8 mouse cellular contexts compared by ENCODE assay signal in genomic region chr11:69087597-69087996, GRCm38 (mm10). TPM values are rescaled to one million over a fixed set of nuclear protein-coding genes. Genes with fewer than 3 reads are reported as not detected.
A peak's percentile ranks its signal among the peaks of the same experiment; 100 is the strongest.
DNase-seq lines count a peak whose midpoint lies in the region; ATAC-seq and TF ChIP-seq lines count a peak whose summit lies in the region.

No protein-coding gene starts in this region.

- no peak overlapping the region for H3K4me3 ChIP-seq in kidney, postnatal 0 days (replicated peaks; ENCODE audit: low read depth, low read length)
- no peak overlapping the region for H3K4me3 ChIP-seq in embryonic facial prominence, embryonic 12.5 days
- H3K4me3 ChIP-seq in intestine, embryonic 14.5 days (ENCODE audit: low read depth, low read length): no peak overlapping the region
- peak overlapping the region; percentile 98 for H3K4me3 ChIP-seq in neural tube, embryonic 13.5 days

- WGBS in kidney, postnatal 0 days: 56% methylated on average over 2 of the region's 2 CpGs
- 62% methylated on average over 2 of the region's 2 CpGs for WGBS in embryonic facial prominence, embryonic 12.5 days
- 35% methylated on average over 2 of the region's 2 CpGs for whole genome bisulfite sequencing in intestine, embryonic 14.5 days
- WGBS in neural tube, embryonic 13.5 days: 63% methylated on average over 2 of the region's 2 CpGs

- peaks cover 12% of the 10 kb centered on the region for H3K4me1 ChIP-seq in kidney, postnatal 0 days (replicated peaks; ENCODE audit: insufficient read depth, low read length)
- H3K4me1 ChIP-seq in embryonic facial prominence, embryonic 12.5 days: peaks cover 23% of the 10 kb centered on the region
- H3K4me1 ChIP-seq in intestine, embryonic 14.5 days (replicated peaks; ENCODE audit: control insufficient read depth, insufficient read depth, low read length): peaks cover 35% of the 10 kb centered on the region
- H3K4me1 ChIP-seq in neural tube, embryonic 13.5 days (replicated peaks): peaks cover 44% of the 10 kb centered on the region

- ATAC-seq in kidney, postnatal 0 days (replicated peaks; ENCODE audit: low FRiP score, low read depth): no peak
- ATAC-seq in embryonic facial prominence, embryonic 12.5 days (ENCODE audit: insufficient number of reproducible peaks, insufficient read depth, low FRiP score, low TSS enrichment): no peak
- ATAC-seq in intestine, embryonic 14.5 days (replicated peaks; ENCODE audit: low FRiP score, low TSS enrichment, low read depth): no peak
- ATAC-seq in neural tube, embryonic 13.5 days (ENCODE audit: low read depth): no peak
- ATAC-seq in erythroid progenitor cell, adult 5-6 weeks (replicated peaks; ENCODE audit: low FRiP score, poor library complexity, severe bottlenecking): no peak

- no peaks in the 10 kb centered on the region for H3K9me3 ChIP-seq in kidney, postnatal 0 days (replicated peaks; ENCODE audit: low read length)
- no peaks in the 10 kb centered on the region for H3K9me3 ChIP-seq in embryonic facial prominence, embryonic 12.5 days
- H3K9me3 ChIP-seq in intestine, embryonic 14.5 days (ENCODE audit: control insufficient read depth, low read length): no peaks in the 10 kb centered on the region
- no peaks in the 10 kb centered on the region for H3K9me3 ChIP-seq in neural tube, embryonic 13.5 days

- no peaks in the 10 kb centered on the region for H3K27me3 ChIP-seq in kidney, postnatal 0 days (ENCODE audit: insufficient read depth, low read length)
- no peaks in the 10 kb centered on the region for H3K27me3 ChIP-seq in embryonic facial prominence, embryonic 12.5 days
- no peaks in the 10 kb centered on the region for H3K27me3 ChIP-seq in intestine, embryonic 14.5 days (replicated peaks; ENCODE audit: control insufficient read depth, insufficient read depth, low read length)
- no peaks in the 10 kb centered on the region for H3K27me3 ChIP-seq in neural tube, embryonic 13.5 days

- no peak for DNase-seq in kidney, postnatal 0 days (ENCODE audit: low spot score)
- DNase-seq in kidney, postnatal 14 days: no peak
- DNase-seq in intestine, embryonic 14.5 days (ENCODE audit: low spot score): no peak
- DNase-seq in retina, postnatal 1 day: no peak
- DNase-seq in embryo, embryonic 10.5 days (ENCODE audit: low spot score): no peak

- peak overlapping the region; percentile 98 for H3K27ac ChIP-seq in kidney, postnatal 0 days
- H3K27ac ChIP-seq in embryonic facial prominence, embryonic 12.5 days: peak overlapping the region; percentile 55; the same call in 1 of the 2 replicates
- peak overlapping the region; percentile 67 for H3K27ac ChIP-seq in intestine, embryonic 14.5 days (ENCODE audit: low read depth)
- H3K27ac ChIP-seq in neural tube, embryonic 13.5 days (replicated peaks): peak overlapping the region; percentile 97

- H3K4me2 ChIP-seq in kidney, postnatal 0 days (ENCODE audit: low read length): peak overlapping the region; percentile 95; the same call in 1 of the 2 replicates
- H3K4me2 ChIP-seq in embryonic facial prominence, embryonic 12.5 days (replicated peaks): peak overlapping the region; percentile 87
- H3K4me2 ChIP-seq in intestine, embryonic 14.5 days (ENCODE audit: low read length): peak overlapping the region; percentile 74; the same call in 1 of the 2 replicates
- H3K4me2 ChIP-seq in neural tube, embryonic 13.5 days: peak overlapping the region; percentile 98

- no peak overlapping the region for H3K9ac ChIP-seq in kidney, postnatal 0 days (ENCODE audit: low read depth, low read length)
- H3K9ac ChIP-seq in embryonic facial prominence, embryonic 12.5 days: peak overlapping the region; percentile 98; the same call in 1 of the 2 replicates
- H3K9ac ChIP-seq in intestine, embryonic 14.5 days (ENCODE audit: low read length): no peak overlapping the region; the same call in 1 of the 2 replicates
- peak overlapping the region; percentile 100 for H3K9ac ChIP-seq in neural tube, embryonic 13.5 days

- no peak for TF ChIP-seq CTCF in kidney, postnatal 0 days (IDR thresholded peaks at IDR 0.05; ENCODE audit: low read depth)

- H3K36me3 ChIP-seq in kidney, postnatal 0 days (ENCODE audit: insufficient read depth, low read length): peaks cover 13% of the 10 kb centered on the region; the same call in 1 of the 2 replicates
- peaks cover 17% of the 10 kb centered on the region for H3K36me3 ChIP-seq in embryonic facial prominence, embryonic 12.5 days
- peaks cover 34% of the 10 kb centered on the region for H3K36me3 ChIP-seq in intestine, embryonic 14.5 days (ENCODE audit: control insufficient read depth, insufficient read depth, low read length)
- H3K36me3 ChIP-seq in neural tube, embryonic 13.5 days: peaks cover 28% of the 10 kb centered on the region

RNA-seq across cellular contexts. Expression of gene Vamp2, which starts 0.7 kb away (rescaled TPM):
- 66.7 and 67.7 TPM in 2 replicates for polyA plus RNA-seq in kidney, postnatal 0 days (2015; fragmentation: Nextera tagmentation; extraction: Ambion mirVana)
- 84.3 and 85.0 TPM in 2 replicates for polyA plus RNA-seq in embryonic facial prominence, embryonic 12.5 days (2016; fragmentation: Nextera tagmentation; extraction: Ambion mirVana)
- polyA plus RNA-seq in intestine, embryonic 14.5 days (2014; fragmentation: Nextera tagmentation; extraction: Ambion mirVana): 76.7 TPM in 2 replicates
- polyA plus RNA-seq in neural tube, embryonic 13.5 days (2015; fragmentation: Nextera tagmentation; extraction: Ambion mirVana): 268 and 282 TPM in 2 replicates
- total RNA-seq in erythroid progenitor cell, adult 5-6 weeks (2015; ENCODE audit: low replicate concordance): 94.1 and 114 TPM in 2 replicates
- 18.2 and 31.1 TPM in 2 replicates for total RNA-seq in erythroid progenitor cell, adult 5-6 weeks (2017; ENCODE audit: low replicate concordance)

RNA-seq across cellular contexts. Expression of gene Per1, which starts 7.4 kb away (rescaled TPM):
- 7.4 and 9.9 TPM in 2 replicates for polyA plus RNA-seq in kidney, postnatal 0 days (2015; fragmentation: Nextera tagmentation; extraction: Ambion mirVana)
- 11.4 and 11.5 TPM in 2 replicates for polyA plus RNA-seq in embryonic facial prominence, embryonic 12.5 days (2016; fragmentation: Nextera tagmentation; extraction: Ambion mirVana)
- polyA plus RNA-seq in intestine, embryonic 14.5 days (2014; fragmentation: Nextera tagmentation; extraction: Ambion mirVana): 10.5 and 13.4 TPM in 2 replicates
- 8.0 and 8.4 TPM in 2 replicates for polyA plus RNA-seq in neural tube, embryonic 13.5 days (2015; fragmentation: Nextera tagmentation; extraction: Ambion mirVana)
- total RNA-seq in erythroid progenitor cell, adult 5-6 weeks (2015; ENCODE audit: low replicate concordance): 3.4 and 3.6 TPM in 2 replicates
- 3.3 and 7.6 TPM in 2 replicates for total RNA-seq in erythroid progenitor cell, adult 5-6 weeks (2017; ENCODE audit: low replicate concordance)

RNA-seq across cellular contexts. Expression of gene Tmem107, which starts 17.0 kb away (rescaled TPM):
- 60.8 and 61.3 TPM in 2 replicates for polyA plus RNA-seq in kidney, postnatal 0 days (2015; fragmentation: Nextera tagmentation; extraction: Ambion mirVana)
- 36.8 and 43.5 TPM in 2 replicates for polyA plus RNA-seq in embryonic facial prominence, embryonic 12.5 days (2016; fragmentation: Nextera tagmentation; extraction: Ambion mirVana)
- polyA plus RNA-seq in intestine, embryonic 14.5 days (2014; fragmentation: Nextera tagmentation; extraction: Ambion mirVana): 50.1 and 58.9 TPM in 2 replicates
- 28.4 and 29.2 TPM in 2 replicates for polyA plus RNA-seq in neural tube, embryonic 13.5 days (2015; fragmentation: Nextera tagmentation; extraction: Ambion mirVana)
- total RNA-seq in erythroid progenitor cell, adult 5-6 weeks (2015; ENCODE audit: low replicate concordance): 21.6 and 27.7 TPM in 2 replicates
- 12.5 and 12.6 TPM in 2 replicates for total RNA-seq in erythroid progenitor cell, adult 5-6 weeks (2017; ENCODE audit: low replicate concordance)

RNA-seq across cellular contexts. Expression of gene Borcs6, which starts 28.1 kb away (rescaled TPM):
- 11.9 and 13.3 TPM in 2 replicates for polyA plus RNA-seq in kidney, postnatal 0 days (2015; fragmentation: Nextera tagmentation; extraction: Ambion mirVana)
- polyA plus RNA-seq in embryonic facial prominence, embryonic 12.5 days (2016; fragmentation: Nextera tagmentation; extraction: Ambion mirVana): 12.3 and 12.6 TPM in 2 replicates
- 8.8 TPM in 2 replicates for polyA plus RNA-seq in intestine, embryonic 14.5 days (2014; fragmentation: Nextera tagmentation; extraction: Ambion mirVana)
- 14.7 and 16.8 TPM in 2 replicates for polyA plus RNA-seq in neural tube, embryonic 13.5 days (2015; fragmentation: Nextera tagmentation; extraction: Ambion mirVana)
- total RNA-seq in erythroid progenitor cell, adult 5-6 weeks (2015; ENCODE audit: low replicate concordance): 2.9 and 4.7 TPM in 2 replicates
- 2.2 and 3.1 TPM in 2 replicates for total RNA-seq in erythroid progenitor cell, adult 5-6 weeks (2017; ENCODE audit: low replicate concordance)

RNA-seq across cellular contexts. Expression of gene Hes7, which starts 32.6 kb away (rescaled TPM):
- 0.42 and 0.50 TPM in 2 replicates for polyA plus RNA-seq in kidney, postnatal 0 days (2015; fragmentation: Nextera tagmentation; extraction: Ambion mirVana)
- 0.65 and 0.73 TPM in 2 replicates for polyA plus RNA-seq in embryonic facial prominence, embryonic 12.5 days (2016; fragmentation: Nextera tagmentation; extraction: Ambion mirVana)
- 0.28 and 0.32 TPM in 2 replicates for polyA plus RNA-seq in intestine, embryonic 14.5 days (2014; fragmentation: Nextera tagmentation; extraction: Ambion mirVana)
- polyA plus RNA-seq in neural tube, embryonic 13.5 days (2015; fragmentation: Nextera tagmentation; extraction: Ambion mirVana): 0.61 TPM in 1 of 2 replicates, not detected in the other
- not detected in 2 replicates for total RNA-seq in erythroid progenitor cell, adult 5-6 weeks (2015; ENCODE audit: low replicate concordance)
- not detected in 2 replicates for total RNA-seq in erythroid progenitor cell, adult 5-6 weeks (2017; ENCODE audit: low replicate concordance)

Comparison
In these comparisons a context has a peak if more than half of its experiments do, and no peak if none do; other contexts are left out.
1. H3K9ac ChIP-seq: peak in embryonic facial prominence, embryonic 12.5 days (single experiment) and neural tube, embryonic 13.5 days (single experiment); none in kidney, postnatal 0 days (single experiment) and intestine, embryonic 14.5 days (single experiment).
2. Peak in every context shown above with its lines, with median percentiles within 50 percentile points of each other: H3K27ac ChIP-seq and H3K4me2 ChIP-seq.